Mouse (Mus musculus) embryonic facial prominence, embryonic 11.5 days (tissue): ENCODE measurements around the gene Dlg2. TPM values are rescaled to one million over a fixed set of nuclear protein-coding genes. Genes with fewer than 3 reads are reported as not detected.

Experiments
- ATAC-seq: fragments of 200-750 bp; cut with Nextera tagmentation; replicated peaks from 2 replicates; pipeline ENCODE4 v1.8.0; 2017; ENCODE audit warnings: low read depth; ENCODE audit not compliant: insufficient number of reproducible peaks, low FRiP score, low TSS enrichment
- DNase-seq: peaks from one replicate; pipeline ENCODE4 v3.0.0-alpha.2; 2015; ENCODE audit warnings: low spot score
- H3K27ac ChIP-seq: fragments of 300-500 bp; sonication (generic); replicated peaks from 2 replicates; pipeline ENCODE4 v1.5.1; 2014; ENCODE audit warnings: mild to moderate bottlenecking, low read depth, low read length, control low read depth
- H3K27me3 ChIP-seq: fragments of 300-500 bp; sonication (generic); 2 replicates; pipeline ENCODE4 v1.6.1; 2014; ENCODE audit warnings: mild to moderate bottlenecking, low read length, moderate library complexity, mixed read lengths; ENCODE audit not compliant: control insufficient read depth, insufficient read depth
- H3K36me3 ChIP-seq: fragments of 300-500 bp; sonication (generic); replicated peaks from 2 replicates; pipeline ENCODE4 v1.6.1; 2014; ENCODE audit warnings: low read depth, mild to moderate bottlenecking, low read length, moderate library complexity, mixed read lengths; ENCODE audit not compliant: control insufficient read depth, insufficient read depth
- H3K4me1 ChIP-seq: fragments of 300-500 bp; sonication (generic); 2 replicates; pipeline ENCODE4 v1.6.1; 2014; ENCODE audit warnings: low read length, mixed read lengths; ENCODE audit not compliant: control insufficient read depth, insufficient read depth
- H3K4me2 ChIP-seq: fragments of 300-500 bp; sonication (generic); 2 replicates; pipeline ENCODE4 v1.6.1; 2014; ENCODE audit warnings: low read depth, mild to moderate bottlenecking, control low read depth, low read length, moderate library complexity
- H3K4me3 ChIP-seq: fragments of 300-500 bp; sonication (generic); 2 replicates; pipeline ENCODE4 v1.5.1; 2014; ENCODE audit warnings: low read depth, low read length, control low read depth
- H3K9ac ChIP-seq: fragments of 300-500 bp; sonication (generic); replicated peaks from 2 replicates; pipeline ENCODE4 v1.6.1; 2014; ENCODE audit warnings: mild to moderate bottlenecking, control low read depth, low read length
- H3K9me3 ChIP-seq: fragments of 300-500 bp; sonication (generic); replicated peaks from 2 replicates; pipeline ENCODE4 v1.6.1; 2016; ENCODE audit warnings: mild to moderate bottlenecking, low read length, inconsistent platforms, mixed read lengths; ENCODE audit not compliant: control insufficient read depth
- WGBS: fragments of 180-500 bp; shearing (Covaris S2); extraction: QIAGEN DNeasy Blood & Tissue Kit; methylation state at CpG from one replicate; pipeline ENCODE4 v1.1.7; 2014; 5-methylcytosine and 5-hydroxymethylcytosine counted together
- polyA plus RNA-seq: library from polyadenylated mRNA; unstranded; fragments of >200 nt; fragmentation: Nextera tagmentation; extraction: Ambion mirVana; gene quantifications from 2 replicates; pipeline ENCODE4 v1.2.1, GENCODE M21; 2014

Dlg2 gene
- polyA plus RNA-seq, 1 experiment from 2014 or later, result 5.3 TPM

DNA sequence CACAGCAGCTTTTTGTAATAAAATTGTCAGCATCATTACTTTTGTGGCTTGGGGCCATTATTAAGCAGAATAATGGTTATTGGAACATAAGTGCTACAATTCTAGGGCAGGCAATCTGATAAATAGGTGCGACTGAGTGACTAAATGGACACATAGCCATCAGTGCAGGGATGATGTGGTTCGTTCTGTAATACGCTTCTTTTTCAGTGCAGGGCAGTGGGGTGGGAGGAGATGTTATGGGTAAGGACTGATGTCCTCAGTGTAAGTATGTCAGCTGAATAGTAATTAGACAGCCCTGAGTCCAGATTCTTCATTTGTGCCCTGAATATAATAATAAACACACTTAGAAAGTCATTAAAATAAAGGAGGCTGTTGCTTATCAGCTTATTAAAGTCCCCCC is 984.9 kb downstream of the Dlg2 start:
- no peak overlapping the region for H3K27ac ChIP-seq
- H3K4me3 ChIP-seq, result no peak overlapping the region
- 86% methylated on average over 3 of the region's 3 CpGs for WGBS
- H3K4me2 ChIP-seq, result no peak overlapping the region
- no peak overlapping the region for H3K9ac ChIP-seq
- H3K9me3 ChIP-seq, result no peaks in the 10 kb centered on the region
- no peaks in the 10 kb centered on the region for H3K27me3 ChIP-seq
- H3K36me3 ChIP-seq, result no peaks in the 10 kb centered on the region
- no peaks in the 10 kb centered on the region for H3K4me1 ChIP-seq
- ATAC-seq, result no peak
- no peak for DNase-seq

- WGBS, result 47% methylated on average over 7 of the region's 7 CpGs
- ATAC-seq (no peak), DNase-seq (no peak)
- Histone ChIP-seq H3K27ac (no peak overlapping the region), H3K9ac (no peak overlapping the region), H3K4me1 (no peaks in the 10 kb centered on the region), H3K9me3 (no peaks in the 10 kb centered on the region), H3K36me3 (no peaks in the 10 kb centered on the region), H3K4me3 (no peak overlapping the region), H3K4me2 (no peak overlapping the region), H3K27me3 (no peaks in the 10 kb centered on the region)
These were observed 986.8 kb downstream of the Dlg2 start for GRCm38 (mm10) chr7:91463256-91463655.

DNA sequence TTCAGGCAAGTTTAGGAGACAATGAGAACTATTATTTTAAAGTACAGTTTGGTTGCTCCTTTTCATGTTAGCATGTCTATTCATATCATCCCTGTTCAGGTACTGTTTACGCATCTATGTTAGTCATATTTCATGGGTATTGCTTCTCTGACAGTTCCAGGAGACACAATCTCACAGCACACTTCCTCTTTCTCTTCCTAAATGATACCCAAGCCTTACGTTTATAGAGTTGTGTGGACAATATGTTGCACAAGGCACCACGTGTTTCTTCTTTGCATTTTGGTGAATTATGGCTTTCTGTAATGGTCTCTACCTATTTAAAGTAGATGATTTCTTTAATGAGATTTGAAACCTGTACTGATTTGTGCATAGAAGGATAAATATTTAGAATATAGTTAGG is 990.6 kb downstream of the Dlg2 start:
- Histone ChIP-seq H3K9me3 (no peaks in the 10 kb centered on the region), H3K4me2 (no peak overlapping the region), H3K9ac (no peak overlapping the region), H3K36me3 (no peaks in the 10 kb centered on the region), H3K27me3 (no peaks in the 10 kb centered on the region), H3K27ac (no peak overlapping the region), H3K4me1 (no peaks in the 10 kb centered on the region), H3K4me3 (no peak overlapping the region)
- DNase-seq (no peak), ATAC-seq (no peak)
- 81% methylated on average over 3 of the region's 3 CpGs for WGBS

DNA sequence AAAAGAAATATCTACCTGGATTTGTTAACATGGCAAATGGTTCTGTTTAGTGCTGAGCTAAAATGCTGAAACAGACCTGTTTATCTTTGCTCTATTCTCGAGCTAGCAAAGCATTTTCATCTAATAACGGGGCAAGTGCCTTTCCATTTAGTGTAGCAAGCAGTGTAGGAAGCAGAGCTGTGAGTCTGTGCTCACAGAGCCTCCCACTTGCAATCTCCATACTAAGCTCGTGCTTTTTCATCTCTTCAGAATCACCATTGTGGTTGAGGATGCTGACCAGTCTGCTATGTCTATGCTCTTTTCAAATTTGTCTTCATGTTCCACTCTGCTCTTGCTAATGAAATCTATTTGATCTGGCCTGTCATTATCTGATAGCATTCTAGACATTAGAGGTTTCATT is 1002.7 kb downstream of the Dlg2 start:
- no peak overlapping the region for H3K4me3 ChIP-seq
- H3K27me3 ChIP-seq, result no peaks in the 10 kb centered on the region
- H3K27ac ChIP-seq, result no peak overlapping the region
- no peaks in the 10 kb centered on the region for H3K36me3 ChIP-seq
- no peaks in the 10 kb centered on the region for H3K9me3 ChIP-seq
- H3K4me1 ChIP-seq, result no peaks in the 10 kb centered on the region
- 72% methylated on average over 3 of the region's 3 CpGs for WGBS
- no peak overlapping the region for H3K9ac ChIP-seq
- H3K4me2 ChIP-seq, result no peak overlapping the region
- DNase-seq, result no peak
- no peak for ATAC-seq

DNA sequence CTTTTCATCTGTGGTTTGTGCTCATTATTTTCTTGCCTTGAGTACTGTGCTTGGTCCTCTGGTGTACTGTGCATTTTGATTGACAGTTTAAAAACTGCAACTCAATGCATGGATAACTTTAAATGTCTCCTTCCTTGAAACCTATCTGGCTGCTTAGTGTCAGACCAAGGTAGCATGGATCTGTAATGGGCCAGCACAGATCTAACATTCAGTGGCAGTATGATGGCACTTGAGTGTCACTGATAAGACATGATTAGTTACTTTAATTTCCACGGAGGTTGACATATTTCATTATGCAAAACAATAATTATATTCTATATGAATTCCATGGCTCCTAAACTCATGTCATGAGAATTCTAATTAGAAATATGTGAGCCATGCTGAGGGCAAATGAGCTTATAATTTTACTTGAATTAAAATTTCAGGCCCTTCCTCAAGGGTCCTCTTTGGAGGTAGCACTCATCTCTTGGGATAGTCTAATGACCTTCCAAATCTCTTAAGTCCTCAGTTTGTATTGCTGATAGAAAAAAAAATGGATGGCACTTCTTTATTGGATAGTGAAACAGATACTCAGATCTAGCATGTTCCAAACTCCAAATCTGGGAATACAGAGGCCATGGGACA is 1005.2 kb downstream of the Dlg2 start:
- Histone ChIP-seq H3K27me3 (no peaks in the 10 kb centered on the region), H3K4me2 (no peak overlapping the region), H3K36me3 (no peaks in the 10 kb centered on the region), H3K4me1 (no peaks in the 10 kb centered on the region), H3K27ac (no peak overlapping the region), H3K9ac (no peak overlapping the region), H3K9me3 (no peaks in the 10 kb centered on the region), H3K4me3 (no peak overlapping the region)
- ATAC-seq (no peak), DNase-seq (no peak)
- 84% methylated on average over 1 of the region's 1 CpGs for WGBS

DNA sequence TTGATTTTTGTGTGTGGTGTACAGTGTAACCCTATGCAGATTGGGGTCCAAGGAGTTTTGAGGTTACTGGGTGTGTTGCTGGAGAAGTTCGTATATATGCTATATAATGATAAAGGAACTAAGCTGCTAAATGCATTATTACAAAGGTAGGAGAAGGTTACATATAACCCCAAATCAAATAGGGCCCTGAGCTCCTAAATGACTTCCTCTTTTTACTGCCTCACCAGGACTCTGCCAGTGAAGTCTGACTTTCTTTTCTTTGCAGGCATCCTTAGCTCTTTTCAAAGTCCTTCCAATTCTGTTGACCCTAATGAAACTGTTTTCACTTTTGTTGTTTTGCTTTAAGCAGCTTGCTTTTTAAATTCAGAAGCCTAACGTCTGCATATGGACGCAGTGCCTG is 1016.8 kb downstream of the Dlg2 start:
- Histone ChIP-seq H3K4me1 (no peaks in the 10 kb centered on the region), H3K36me3 (no peaks in the 10 kb centered on the region), H3K27ac (no peak overlapping the region), H3K4me3 (no peak overlapping the region), H3K4me2 (no peak overlapping the region), H3K27me3 (no peaks in the 10 kb centered on the region), H3K9ac (no peak overlapping the region), H3K9me3 (no peaks in the 10 kb centered on the region)
- 72% methylated on average over 3 of the region's 3 CpGs for WGBS
- ATAC-seq, result no peak
- no peak for DNase-seq

GRCm38 (mm10) chr7:91495526-91495925 is 1019.1 kb downstream of the Dlg2 start:
- no peaks in the 10 kb centered on the region for H3K36me3 ChIP-seq
- 61% methylated on average over 5 of the region's 5 CpGs for WGBS
- ATAC-seq, result no peak

DNA sequence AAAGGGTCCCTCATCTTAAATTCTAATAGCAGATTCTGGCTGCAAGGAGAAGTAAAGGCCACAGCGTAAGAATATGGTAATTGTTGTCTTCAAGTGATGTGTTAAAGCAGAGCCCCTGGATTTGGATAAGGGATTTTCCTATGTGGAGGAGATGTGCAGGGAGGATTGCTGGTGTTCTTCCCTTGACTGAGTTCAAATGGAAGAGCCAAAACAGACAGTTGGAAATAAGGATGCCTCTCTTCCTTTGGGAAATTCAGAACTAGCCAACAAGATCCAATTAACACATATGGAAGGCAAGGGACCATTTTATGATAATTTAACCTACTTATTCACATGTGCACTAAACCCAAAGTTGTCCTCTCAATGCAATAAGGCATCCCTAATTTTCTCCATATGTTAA is 1034.6 kb downstream of the Dlg2 start:
- no peaks in the 10 kb centered on the region for H3K9me3 ChIP-seq
- H3K4me1 ChIP-seq, result no peaks in the 10 kb centered on the region
- no peaks in the 10 kb centered on the region for H3K27me3 ChIP-seq
- no peak overlapping the region for H3K9ac ChIP-seq
- H3K4me3 ChIP-seq, result no peak overlapping the region
- H3K27ac ChIP-seq, result no peak overlapping the region
- H3K4me2 ChIP-seq, result no peak overlapping the region
- no peak for DNase-seq
- ATAC-seq, result no peak
- no peaks in the 10 kb centered on the region for H3K36me3 ChIP-seq
- 76% methylated on average over 1 of the region's 1 CpGs for WGBS

More at GRCm38 (mm10) chr7:91495526-91495925, 1019.1 kb downstream of the Dlg2 start:
- no peaks in the 10 kb centered on the region for H3K4me1 ChIP-seq
- DNase-seq, result peak; percentile 6
- H3K4me2 ChIP-seq, result no peak overlapping the region
- no peak overlapping the region for H3K4me3 ChIP-seq
- no peaks in the 10 kb centered on the region for H3K9me3 ChIP-seq
- no peaks in the 10 kb centered on the region for H3K27me3 ChIP-seq
- H3K27ac ChIP-seq, result no peak overlapping the region
- H3K9ac ChIP-seq, result no peak overlapping the region
